Mouse (Mus musculus): ENCODE data around the gene Slc44a2. TPM values are rescaled to one million over a fixed set of nuclear protein-coding genes. Genes with fewer than 3 reads are reported as not detected.
"Not testable (repeated sequence)": the region's sequence is repeated elsewhere in the genome, so short reads cannot be mapped to it uniquely, and the experiment has no call there.

The Slc44a2 gene
- polyA plus RNA-seq, 1 experiment from 2014 or later = 92.7 TPM

DNA sequence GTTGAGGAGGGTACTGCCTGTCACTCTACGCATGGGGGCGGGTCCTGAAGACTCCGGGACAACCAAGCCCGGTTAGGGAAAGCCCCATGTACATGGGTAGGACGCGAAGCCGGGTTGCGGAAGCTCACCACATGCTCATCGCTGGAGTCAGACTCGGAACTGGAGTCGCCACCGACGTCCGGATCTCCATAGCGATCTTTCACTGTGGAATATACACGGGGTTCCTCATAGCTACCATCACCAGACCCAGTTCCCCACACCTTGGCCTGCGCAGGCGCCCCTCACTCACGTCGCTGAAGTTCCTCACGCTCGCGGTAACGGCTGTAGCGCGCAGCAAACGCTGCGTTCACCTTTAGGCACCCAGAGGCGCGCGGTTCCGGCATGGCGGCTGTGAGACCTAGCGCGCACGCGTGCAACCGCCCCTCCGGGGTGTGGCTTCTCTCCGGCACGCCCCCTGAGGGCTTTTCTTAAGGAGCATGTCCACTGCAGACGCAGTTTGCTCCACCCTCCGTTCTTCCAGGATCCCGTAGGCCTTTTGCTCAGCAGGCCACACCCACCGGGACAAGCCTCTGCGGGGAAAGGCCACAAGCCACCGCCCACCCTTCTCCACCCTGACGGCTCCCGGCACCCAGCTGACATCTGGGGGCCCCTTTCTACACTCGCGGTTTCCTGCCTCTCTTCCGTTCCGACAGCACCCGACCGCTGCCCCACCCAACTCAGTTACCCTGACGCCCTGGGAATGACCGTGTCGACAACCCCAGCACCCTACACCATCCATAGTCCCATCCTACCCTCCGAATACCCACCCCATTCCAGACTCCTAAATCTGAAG, 32.7 kb upstream of the Slc44a2 start, which contains the start of gene Kri1:
TSS of gene Kri1 (minus strand) at position 399 of the 832 bp plus-strand sequence.
- Histone ChIP-seq H3K4me3 (peak within 1 kb of the TSS; percentile 93), H3K36me3 (replicated peaks) (peaks cover 34% of the 10 kb centered on the region), H3K27ac (replicated peaks) (peak within 1 kb of the TSS; percentile 89), H3K27me3 (replicated peaks; ENCODE audit: low read depth, poor library complexity, severe bottlenecking) (no peaks in the 10 kb centered on the region), H3K4me1 (peaks cover 37% of the 10 kb centered on the region), H3K9me3 (no peaks in the 10 kb centered on the region)
- WGBS = 1% methylated on average over 59 of the region's 59 CpGs
- DNase-seq (ENCODE audit: low spot score) = peak; percentile 97

DNA sequence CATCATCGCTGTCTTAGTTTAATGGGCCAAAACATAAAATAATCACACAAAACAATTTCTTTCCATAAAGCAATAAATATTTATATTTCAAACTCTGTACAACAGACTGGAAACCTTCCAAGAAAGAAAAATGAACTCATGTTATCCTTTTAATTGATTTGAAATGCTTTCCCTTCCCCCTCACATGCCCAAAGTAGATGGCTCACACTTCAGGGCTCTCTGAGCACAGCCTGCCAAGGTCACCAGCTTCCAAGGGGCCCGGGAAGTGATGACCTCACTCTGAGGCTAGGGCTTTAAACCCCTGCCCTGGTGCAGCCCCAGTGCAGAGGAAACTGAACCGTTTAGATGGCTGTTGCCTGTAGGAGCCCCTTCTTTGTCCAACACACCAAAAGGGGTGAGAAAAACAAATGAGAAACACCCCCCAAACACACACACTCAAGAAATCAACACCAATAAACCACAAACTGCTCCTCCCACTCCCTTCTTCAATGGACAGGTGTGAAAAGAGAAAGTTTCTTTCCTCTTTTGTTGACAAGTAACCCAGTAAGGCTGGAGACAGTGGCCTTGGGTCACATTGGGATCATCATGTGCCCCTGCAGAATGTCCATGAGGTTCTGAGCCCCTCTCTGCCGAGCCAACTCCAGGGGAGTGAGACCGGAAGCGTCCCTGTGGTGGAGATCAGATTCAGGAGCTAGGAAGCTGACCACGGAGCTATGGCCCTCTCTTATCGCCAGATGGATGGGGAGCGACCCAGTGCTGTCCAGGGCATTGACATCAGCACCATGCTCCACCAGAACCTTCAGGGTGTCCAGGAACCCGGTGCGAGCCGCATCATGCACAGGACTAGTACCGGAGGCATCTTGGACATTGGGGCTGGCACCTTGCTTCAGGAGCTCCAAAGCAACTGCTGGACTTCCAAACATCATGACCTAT, 31.8 kb upstream of the Slc44a2 start:
- peak overlapping the region; percentile 89 for H3K27ac ChIP-seq (replicated peaks)

DNA sequence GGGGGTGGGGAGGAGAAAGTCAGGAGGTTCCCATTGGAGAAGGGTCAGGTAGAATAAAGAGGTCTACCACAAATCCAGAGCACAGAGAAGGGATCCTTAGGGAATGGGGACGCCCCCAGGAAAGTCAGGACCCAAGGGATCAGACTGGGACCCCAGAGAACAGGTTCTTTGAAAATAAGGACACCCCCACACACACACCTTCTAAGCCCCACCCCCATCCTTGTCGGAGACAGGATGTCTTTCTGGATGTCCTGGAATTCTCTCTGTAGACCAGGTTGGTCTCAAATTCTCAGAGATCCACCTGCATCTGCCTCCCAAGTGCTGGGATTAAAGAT, 31.2 kb upstream of the Slc44a2 start:
- peaks cover 37% of the 10 kb centered on the region for H3K4me1 ChIP-seq
- H3K9me3 ChIP-seq = no peaks in the 10 kb centered on the region
- H3K27me3 ChIP-seq (replicated peaks; ENCODE audit: low read depth, poor library complexity, severe bottlenecking) = no peaks in the 10 kb centered on the region
- DNase-seq (ENCODE audit: low spot score) = no peak
- H3K27ac ChIP-seq (replicated peaks) = no peak overlapping the region
- peaks cover 21% of the 10 kb centered on the region for H3K36me3 ChIP-seq (replicated peaks)
- H3K4me3 ChIP-seq = peak overlapping the region; percentile 93
- WGBS = 90% methylated on average over 2 of the region's 2 CpGs

More for the DNA sequence above, 31.8 kb upstream of the Slc44a2 start:
- H3K4me3 ChIP-seq = peak overlapping the region; percentile 93
- H3K4me1 ChIP-seq = peaks cover 37% of the 10 kb centered on the region
- no peak for DNase-seq (ENCODE audit: low spot score)
- no peaks in the 10 kb centered on the region for H3K27me3 ChIP-seq (replicated peaks; ENCODE audit: low read depth, poor library complexity, severe bottlenecking)
- WGBS = 82% methylated on average over 13 of the region's 13 CpGs
- H3K36me3 ChIP-seq (replicated peaks) = peaks cover 28% of the 10 kb centered on the region
- H3K9me3 ChIP-seq = no peaks in the 10 kb centered on the region

DNA sequence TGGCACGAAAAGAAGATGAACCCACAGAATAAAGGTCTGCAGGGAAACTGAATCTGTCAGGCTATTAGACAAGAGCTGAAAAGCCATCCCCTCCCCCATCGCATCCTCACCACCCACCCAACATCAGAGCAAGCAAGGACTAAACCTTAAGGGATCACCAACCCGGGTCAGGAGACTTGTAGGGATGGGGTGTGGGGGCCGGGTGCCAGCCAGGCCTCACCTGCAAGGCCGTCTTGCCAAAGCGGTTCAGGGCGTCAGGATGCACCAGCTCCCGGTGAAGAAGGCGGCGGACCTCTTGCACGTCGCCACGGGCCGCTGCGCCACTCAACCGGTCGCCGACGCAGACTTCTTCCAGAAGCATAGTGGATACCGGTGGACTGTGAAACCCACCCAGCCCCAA, 29.9 kb upstream of the Slc44a2 start:
- no peaks in the 10 kb centered on the region for H3K9me3 ChIP-seq
- peaks cover 8% of the 10 kb centered on the region for H3K36me3 ChIP-seq (replicated peaks)
- H3K4me3 ChIP-seq = peak overlapping the region; percentile 93
- peak overlapping the region; percentile 89 for H3K27ac ChIP-seq (replicated peaks)
- peaks cover 37% of the 10 kb centered on the region for H3K4me1 ChIP-seq
- H3K27me3 ChIP-seq (replicated peaks; ENCODE audit: low read depth, poor library complexity, severe bottlenecking) = no peaks in the 10 kb centered on the region
- under 1% methylated on average over 20 of the region's 20 CpGs for WGBS
- no peak for DNase-seq (ENCODE audit: low spot score)

DNA sequence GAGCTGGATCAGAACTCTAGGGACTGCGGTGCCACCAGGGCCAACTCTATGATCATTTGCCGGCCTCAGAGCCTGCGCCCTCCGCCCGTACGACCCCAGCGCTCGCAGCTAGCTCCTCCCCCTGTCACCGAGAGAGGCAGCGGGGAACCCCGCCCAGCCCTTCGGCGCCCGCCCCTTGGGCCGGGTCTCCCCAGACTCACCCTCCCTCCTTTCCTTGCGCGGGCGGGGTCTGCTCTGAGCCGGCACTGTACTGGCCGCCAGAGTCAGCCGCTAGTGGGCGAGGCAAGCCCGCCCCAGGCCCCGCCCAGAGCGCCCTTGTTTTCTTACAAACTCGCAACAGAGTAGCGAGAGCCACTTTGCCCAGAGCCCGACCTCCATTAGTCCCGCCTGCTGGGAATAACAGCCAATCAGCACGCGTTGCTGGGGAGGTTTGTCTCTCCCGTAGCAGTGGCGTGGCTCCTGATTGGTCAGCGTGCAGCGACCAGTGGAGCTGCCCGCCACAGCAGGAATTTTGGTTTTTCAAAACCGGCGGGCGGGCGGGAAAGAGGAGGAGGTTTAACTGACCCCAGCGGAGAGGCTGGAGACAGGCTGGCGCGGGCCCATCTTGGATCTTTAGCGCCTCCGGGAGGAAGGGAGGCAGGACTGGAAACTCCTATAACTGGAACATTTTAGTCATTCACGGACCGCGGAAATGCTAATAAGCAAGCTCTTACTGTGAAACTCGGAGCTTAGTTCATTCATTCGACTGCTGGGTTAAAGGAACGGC, 29.3 kb upstream of the Slc44a2 start, which contains the start of gene Cdkn2d:
TSS of gene Cdkn2d (minus strand) at position 386 of the 766 bp plus-strand sequence.
- Histone ChIP-seq H3K27me3 (replicated peaks; ENCODE audit: low read depth, poor library complexity, severe bottlenecking) (no peaks in the 10 kb centered on the region), H3K9me3 (no peaks in the 10 kb centered on the region), H3K4me3 (peak within 1 kb of the TSS; percentile 93), H3K4me1 (peaks cover 37% of the 10 kb centered on the region), H3K27ac (replicated peaks) (peak within 1 kb of the TSS; percentile 89), H3K36me3 (replicated peaks) (0 out of 2 replicates have a peak, but pooled peaks cover 6% of the 10 kb centered on the region)
- DNase-seq (ENCODE audit: low spot score) = peak; percentile 100
- under 1% methylated on average over 51 of the region's 51 CpGs for WGBS

DNA sequence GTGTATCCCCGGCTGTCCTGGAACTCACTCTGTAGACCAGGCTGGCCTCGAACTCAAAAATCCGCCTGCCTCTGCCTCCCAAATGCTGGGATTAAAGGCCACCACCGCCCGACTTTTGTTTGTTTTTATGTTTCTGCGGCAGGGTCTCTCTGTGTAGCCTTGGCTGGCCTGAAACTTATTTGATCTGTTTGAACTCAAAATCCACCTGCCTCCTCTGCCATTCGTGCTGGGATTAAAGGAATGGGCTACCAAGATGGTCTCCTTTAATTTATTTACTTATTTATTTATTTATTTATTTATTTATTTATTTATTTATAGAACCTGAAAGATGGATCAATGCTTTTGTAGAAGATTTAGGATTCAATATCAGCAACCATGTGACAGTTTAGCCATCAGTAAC, 28.6 kb upstream of the Slc44a2 start:
- DNase-seq (ENCODE audit: low spot score) = peak; percentile 32
- H3K27ac ChIP-seq (replicated peaks) = peak overlapping the region; percentile 89
- peak overlapping the region; percentile 93 for H3K4me3 ChIP-seq
- H3K9me3 ChIP-seq; H3K27me3 ChIP-seq (replicated peaks; ENCODE audit: low read depth, poor library complexity, severe bottlenecking); H3K36me3 ChIP-seq (replicated peaks): not testable (repeated sequence)
- 21% methylated on average over 7 of the region's 7 CpGs for WGBS
- peaks cover 31% of the 10 kb centered on the region for H3K4me1 ChIP-seq

DNA sequence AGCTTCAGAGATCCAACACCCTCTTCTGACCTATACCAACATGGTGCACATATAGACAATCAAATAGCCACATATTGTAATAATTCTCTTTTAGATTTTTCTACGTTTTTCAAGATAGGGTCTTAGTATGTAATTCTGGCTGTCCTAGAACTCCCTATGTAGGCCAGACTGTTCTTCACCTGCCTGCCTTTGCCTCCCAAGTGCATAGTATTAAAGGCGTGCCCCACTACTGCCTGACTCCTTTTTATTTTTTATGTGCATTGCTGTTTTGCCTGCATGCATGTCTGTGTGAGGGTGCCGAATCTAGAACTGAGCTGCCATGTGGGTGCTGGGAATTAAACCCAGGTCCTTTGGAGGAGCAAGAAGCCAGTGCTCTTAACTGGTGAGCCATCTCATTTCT, 28.2 kb upstream of the Slc44a2 start:
- Histone ChIP-seq H3K27ac (replicated peaks) (no peak overlapping the region), H3K4me3 (no peak overlapping the region), H3K4me1 (peaks cover 27% of the 10 kb centered on the region), H3K36me3 (replicated peaks) (0 out of 2 replicates have a peak, but pooled peaks cover 6% of the 10 kb centered on the region), H3K27me3 (replicated peaks; ENCODE audit: low read depth, poor library complexity, severe bottlenecking) (no peaks in the 10 kb centered on the region), H3K9me3 (no peaks in the 10 kb centered on the region)
- DNase-seq (ENCODE audit: low spot score) = no peak
- WGBS = 91% methylated on average over 3 of the region's 3 CpGs

DNA sequence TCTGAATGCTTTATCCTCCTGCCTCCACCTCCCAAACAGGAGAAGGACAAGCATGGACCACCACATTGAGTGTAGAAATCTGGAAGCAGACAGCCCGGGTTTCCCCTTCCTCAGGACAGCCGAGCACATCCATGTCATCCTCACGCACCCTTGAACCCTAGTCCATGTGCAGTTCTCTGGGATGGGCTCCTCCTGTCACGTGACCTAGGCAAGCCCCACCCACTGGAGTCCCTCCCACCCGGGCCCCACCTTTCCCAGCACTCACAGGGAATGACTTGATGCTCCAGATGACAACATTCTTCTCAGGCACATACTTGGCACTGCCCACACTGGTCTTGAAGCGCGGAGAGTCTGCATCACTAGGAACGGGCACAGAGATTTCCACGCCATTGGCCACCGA, 21.5 kb upstream of the Slc44a2 start:
- Histone ChIP-seq H3K4me1 (no peaks in the 10 kb centered on the region), H3K36me3 (replicated peaks) (0 out of 2 replicates have a peak, but pooled peaks cover 3% of the 10 kb centered on the region), H3K4me3 (no peak overlapping the region), H3K27ac (replicated peaks) (no peak overlapping the region), H3K9me3 (0 out of 2 replicates have a peak, but pooled peaks cover 6% of the 10 kb centered on the region), H3K27me3 (replicated peaks; ENCODE audit: low read depth, poor library complexity, severe bottlenecking) (no peaks in the 10 kb centered on the region)
- WGBS = 84% methylated on average over 10 of the region's 10 CpGs
- DNase-seq (ENCODE audit: low spot score) = no peak

DNA sequence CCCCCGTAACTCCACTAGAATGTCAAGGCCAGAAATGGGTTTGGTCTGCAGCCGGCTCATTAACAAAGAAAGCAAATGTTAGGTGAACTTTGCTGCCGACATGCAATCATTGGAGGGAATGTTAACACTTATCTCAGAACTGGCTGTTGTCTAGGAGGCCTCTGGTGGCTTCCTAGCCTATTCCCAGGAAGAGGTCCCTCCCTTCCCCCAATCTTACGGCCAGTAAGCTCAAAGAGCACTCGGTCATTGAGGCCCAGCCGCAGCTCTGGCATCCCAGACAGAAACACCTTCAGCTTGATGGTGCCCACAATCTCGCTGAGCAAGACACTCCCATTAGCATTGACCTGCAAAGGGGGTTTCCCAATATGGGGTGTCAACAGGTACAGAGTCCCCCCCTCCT, 15.4 kb upstream of the Slc44a2 start:
- H3K27me3 ChIP-seq (replicated peaks; ENCODE audit: low read depth, poor library complexity, severe bottlenecking) = no peaks in the 10 kb centered on the region
- no peaks in the 10 kb centered on the region; the same call in 1 of the 2 replicates for H3K4me1 ChIP-seq
- 87% methylated on average over 7 of the region's 7 CpGs for WGBS
- no peak overlapping the region for H3K4me3 ChIP-seq
- no peak overlapping the region for H3K27ac ChIP-seq (replicated peaks)
- H3K9me3 ChIP-seq = 0 out of 2 replicates have a peak, but pooled peaks cover under 1% of the 10 kb centered on the region
- no peaks in the 10 kb centered on the region for H3K36me3 ChIP-seq (replicated peaks)
- no peak for DNase-seq (ENCODE audit: low spot score)

DNA sequence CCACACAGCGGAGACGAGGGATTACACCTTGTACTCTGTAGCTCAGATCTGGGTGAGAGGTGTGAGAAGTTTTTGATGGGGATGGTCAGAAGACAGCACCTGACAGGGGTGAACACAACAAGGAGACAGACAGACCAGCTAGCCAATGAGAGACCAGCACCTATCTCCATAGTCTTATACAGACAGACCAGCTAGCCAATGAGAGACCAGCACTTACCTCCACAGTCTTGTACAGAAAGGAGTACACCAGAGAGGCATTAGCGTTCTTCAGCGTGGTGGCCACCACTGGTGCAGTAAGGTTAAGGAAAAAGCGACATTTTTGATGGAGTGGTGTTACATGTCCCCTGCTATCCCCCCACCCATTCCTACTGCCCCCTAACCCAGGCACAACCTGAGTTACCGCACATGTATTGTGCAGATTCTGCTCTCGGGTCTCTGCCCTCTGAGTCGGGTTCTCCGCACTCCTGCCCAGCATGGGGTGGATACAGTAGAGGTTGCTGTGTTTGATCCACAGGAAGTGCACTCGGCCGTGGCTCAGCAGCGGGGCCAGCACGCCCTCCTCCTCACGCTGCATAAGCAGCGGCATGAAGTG, 11.3 kb upstream of the Slc44a2 start:
- H3K27me3 ChIP-seq (replicated peaks; ENCODE audit: low read depth, poor library complexity, severe bottlenecking) = peaks cover 25% of the 10 kb centered on the region
- no peak overlapping the region for H3K4me3 ChIP-seq
- WGBS = 77% methylated on average over 15 of the region's 15 CpGs
- no peak for DNase-seq (ENCODE audit: low spot score)
- H3K9me3 ChIP-seq = no peaks in the 10 kb centered on the region
- H3K27ac ChIP-seq (replicated peaks) = no peak overlapping the region
- H3K36me3 ChIP-seq (replicated peaks) = no peaks in the 10 kb centered on the region
- H3K4me1 ChIP-seq = peaks cover 5% of the 10 kb centered on the region; the same call in 1 of the 2 replicates

DNA sequence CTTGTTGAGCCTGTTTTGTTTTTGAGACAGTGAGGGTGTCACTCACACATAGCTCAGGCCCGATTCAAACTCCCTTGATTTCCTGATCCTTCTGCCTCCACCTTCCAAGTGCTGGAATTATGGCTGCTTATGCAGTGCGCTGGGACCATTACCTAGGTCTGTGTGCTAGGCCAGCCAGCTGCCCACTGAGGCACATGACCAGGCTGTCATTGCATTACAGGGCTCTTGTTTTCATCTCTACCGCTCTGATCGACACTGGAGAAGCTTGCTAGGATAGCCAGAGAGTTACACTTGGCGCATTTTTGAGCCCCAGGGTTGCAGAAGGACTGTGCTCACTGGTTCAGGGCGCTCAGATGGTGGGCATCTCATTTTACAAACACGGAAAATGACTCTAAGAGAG, 8.8 kb upstream of the Slc44a2 start:
- 22% methylated on average over 7 of the region's 7 CpGs for WGBS
- no peak for DNase-seq (ENCODE audit: low spot score)
- peak overlapping the region; percentile 53 for H3K4me3 ChIP-seq
- H3K27ac ChIP-seq (replicated peaks) = no peak overlapping the region
- peaks cover 8% of the 10 kb centered on the region; the same call in 1 of the 2 replicates for H3K4me1 ChIP-seq
- peaks cover 25% of the 10 kb centered on the region for H3K27me3 ChIP-seq (replicated peaks; ENCODE audit: low read depth, poor library complexity, severe bottlenecking)
- H3K36me3 ChIP-seq (replicated peaks) = no peaks in the 10 kb centered on the region
- no peaks in the 10 kb centered on the region for H3K9me3 ChIP-seq
